Mouse (Mus musculus): Measurements from ENCODE around the gene Pnpla1.
"Not testable (repeated sequence)": the region's sequence is repeated elsewhere in the genome, so short reads cannot be mapped to it uniquely, and the experiment has no call there.

Gene Pnpla1

DNA sequence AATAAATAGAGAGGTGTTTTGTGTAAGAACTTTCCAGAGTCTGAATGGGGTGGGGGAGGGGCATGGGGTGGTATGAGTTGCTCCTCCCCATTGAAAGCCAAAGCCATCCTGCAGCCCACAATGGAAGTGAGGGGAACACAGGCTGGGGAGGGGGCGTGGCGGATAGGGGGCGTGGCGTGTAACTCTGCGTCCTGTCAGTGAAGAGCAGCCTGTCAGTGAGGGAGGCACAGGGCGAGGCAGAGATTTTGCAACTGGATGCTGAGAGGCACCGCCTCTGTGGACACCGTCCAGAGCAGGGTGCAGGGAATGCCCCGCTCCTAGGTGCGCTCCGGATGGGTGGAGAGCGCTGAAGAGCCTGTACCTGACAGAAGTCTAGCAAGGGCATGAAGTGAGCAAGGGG is at the start of gene Pnpla1:
Gene Pnpla1, plus strand, starts transcription at position 207 of the 400 bp plus-strand sequence.
- peak; percentile 56 for DNase-seq

DNA sequence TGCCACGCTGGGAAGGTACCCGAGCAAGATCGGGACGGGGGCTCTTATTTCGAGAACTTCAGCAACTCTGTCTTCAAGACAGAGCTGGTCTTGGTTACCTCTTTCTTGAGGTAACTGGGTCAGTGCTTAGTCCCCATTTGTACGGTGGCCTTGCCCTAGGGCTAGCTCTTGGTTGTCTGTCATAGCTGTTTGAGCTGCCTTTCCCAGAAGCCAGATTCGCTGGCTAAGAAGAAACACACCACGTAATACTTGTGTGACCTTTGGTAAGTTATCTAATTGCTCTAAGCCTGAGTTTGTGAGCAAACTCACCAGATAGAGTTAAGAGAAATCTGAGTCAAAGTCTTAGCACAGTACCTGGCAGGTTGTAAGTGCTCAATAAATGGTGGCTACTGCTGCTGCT is 49.5 kb upstream of the Pnpla1 start:
- DNase-seq: no peak

DNA sequence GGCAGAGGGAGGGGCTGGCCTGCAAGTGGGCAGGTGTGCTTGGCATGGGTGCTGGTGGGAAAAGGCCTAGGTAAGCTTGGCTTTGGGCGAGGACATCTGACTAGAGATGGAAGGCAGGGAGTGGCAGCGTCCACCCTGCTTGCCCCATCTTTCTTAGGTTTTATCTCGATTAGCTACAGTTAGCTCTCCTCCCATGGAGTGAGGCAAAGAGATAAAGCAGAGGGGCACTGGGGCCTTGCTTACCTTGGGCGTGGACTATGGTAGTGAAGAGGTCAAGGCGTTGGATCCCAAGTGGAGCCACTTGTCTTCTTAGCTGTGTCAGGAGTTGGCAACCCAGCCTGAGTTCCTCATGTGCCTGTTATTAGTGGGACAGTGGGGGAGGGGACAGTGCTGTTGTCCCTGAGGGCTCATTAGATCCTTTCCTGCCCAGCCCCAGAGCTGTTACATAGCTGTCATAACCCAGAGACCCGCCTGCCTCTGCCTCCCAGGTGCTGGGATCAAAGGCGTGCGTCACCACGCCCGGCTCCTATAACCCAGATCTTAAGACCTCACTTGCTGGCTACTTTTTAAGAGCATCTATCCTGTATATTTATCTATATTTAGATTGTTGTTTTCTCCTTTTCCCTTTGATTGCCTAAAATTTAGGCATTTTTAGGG is 48.9 kb upstream of the Pnpla1 start:
- DNase-seq: no peak

DNA sequence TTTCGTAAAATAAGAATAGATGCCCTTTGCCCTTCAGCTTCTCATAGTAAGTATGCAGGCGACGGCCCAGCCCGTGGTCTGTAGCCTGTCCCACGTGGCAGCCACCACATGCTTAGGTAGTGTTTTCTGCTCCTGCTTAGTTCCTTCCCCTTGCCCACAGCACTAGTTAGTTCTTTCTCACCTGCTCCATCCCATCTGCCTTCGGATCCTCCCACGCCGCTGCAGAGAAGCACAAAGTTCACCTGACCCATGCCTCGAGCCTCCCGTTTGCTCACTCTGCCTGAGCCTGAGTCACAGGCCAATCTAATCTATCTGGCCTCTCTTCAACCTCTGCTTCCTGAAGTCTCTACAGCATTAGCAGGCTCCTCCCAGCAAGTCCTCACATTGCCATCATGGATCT is 45.9 kb upstream of the Pnpla1 start:
- DNase-seq: no peak

DNA sequence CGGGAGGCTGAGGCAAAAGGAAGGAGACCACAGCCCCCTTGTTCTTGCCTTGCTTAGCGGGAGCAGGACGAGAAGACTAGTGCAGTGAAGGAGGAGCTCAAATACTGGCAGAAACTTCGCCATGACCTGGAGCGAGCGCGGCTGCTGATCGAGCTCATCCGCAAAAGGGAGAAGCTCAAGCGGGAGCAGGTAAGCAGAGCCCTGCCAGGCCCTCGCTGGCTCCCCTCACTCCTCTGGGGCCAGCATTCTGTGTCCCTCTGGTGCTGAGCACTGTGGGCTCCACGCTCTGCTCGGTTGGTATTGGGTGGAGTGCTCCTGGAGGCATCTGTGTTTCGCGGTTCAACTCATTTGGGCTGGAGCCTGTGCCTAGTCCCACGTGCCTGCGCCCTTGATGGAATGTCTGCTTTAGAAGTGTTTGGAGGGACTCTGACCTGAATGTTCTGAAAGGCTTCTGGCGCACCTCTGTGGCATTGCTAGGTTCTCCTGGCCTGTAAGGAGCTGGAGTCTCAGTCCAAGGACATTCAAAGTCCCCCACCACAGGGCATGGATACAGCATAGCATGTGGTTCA is 43.6 kb upstream of the Pnpla1 start:
- DNase-seq: no peak

DNA sequence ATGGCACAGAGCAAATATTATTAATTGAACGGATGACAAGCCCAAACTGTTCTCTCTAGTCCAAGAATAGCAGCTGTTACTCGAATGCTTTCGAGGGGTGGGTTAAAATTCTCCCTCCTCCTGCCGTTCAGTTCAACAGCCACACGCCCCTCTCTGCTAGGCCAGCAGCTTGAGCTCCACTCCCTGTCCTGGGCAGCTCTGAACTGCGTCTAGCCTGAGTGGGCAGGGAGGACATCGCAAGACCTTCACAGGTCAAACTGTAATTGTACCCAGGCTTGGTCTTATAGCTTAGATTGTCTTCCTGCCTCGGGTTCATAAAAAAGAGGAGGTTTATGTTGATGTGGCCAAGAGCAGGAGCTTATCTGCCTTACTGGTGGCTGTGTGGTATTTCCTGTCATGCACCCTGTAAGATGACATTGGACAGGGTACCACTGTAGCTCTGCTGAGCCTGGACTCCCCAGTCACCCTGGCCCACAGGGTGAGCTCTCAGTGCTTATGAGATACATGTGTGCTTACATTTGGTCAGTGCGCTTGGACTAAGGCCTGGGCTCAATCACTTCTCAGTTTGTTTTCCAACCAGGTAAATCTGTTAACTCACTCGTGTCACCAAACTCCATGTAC is 42.7 kb upstream of the Pnpla1 start:
- DNase-seq: peak; percentile 35

DNA sequence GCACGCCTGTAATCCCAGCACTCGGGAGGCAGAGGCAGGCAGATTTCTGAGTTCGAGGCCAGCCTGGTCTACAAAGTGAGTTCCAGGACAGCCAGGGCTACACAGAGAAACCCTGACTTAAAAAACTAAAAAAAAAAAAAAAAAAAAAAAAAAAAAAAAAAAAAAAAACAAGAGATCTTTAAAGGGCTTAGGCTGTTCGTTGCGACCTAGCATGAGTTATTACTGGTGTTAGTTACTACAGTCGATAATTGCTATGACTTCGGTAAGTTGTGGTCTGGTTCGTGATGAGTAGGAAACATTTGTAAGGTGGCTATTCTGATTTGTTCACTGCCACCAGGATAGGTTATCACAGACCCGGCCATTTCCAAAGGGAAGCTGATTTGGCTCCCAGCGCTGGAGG is 41.9 kb upstream of the Pnpla1 start:
- not testable (repeated sequence) for DNase-seq

DNA sequence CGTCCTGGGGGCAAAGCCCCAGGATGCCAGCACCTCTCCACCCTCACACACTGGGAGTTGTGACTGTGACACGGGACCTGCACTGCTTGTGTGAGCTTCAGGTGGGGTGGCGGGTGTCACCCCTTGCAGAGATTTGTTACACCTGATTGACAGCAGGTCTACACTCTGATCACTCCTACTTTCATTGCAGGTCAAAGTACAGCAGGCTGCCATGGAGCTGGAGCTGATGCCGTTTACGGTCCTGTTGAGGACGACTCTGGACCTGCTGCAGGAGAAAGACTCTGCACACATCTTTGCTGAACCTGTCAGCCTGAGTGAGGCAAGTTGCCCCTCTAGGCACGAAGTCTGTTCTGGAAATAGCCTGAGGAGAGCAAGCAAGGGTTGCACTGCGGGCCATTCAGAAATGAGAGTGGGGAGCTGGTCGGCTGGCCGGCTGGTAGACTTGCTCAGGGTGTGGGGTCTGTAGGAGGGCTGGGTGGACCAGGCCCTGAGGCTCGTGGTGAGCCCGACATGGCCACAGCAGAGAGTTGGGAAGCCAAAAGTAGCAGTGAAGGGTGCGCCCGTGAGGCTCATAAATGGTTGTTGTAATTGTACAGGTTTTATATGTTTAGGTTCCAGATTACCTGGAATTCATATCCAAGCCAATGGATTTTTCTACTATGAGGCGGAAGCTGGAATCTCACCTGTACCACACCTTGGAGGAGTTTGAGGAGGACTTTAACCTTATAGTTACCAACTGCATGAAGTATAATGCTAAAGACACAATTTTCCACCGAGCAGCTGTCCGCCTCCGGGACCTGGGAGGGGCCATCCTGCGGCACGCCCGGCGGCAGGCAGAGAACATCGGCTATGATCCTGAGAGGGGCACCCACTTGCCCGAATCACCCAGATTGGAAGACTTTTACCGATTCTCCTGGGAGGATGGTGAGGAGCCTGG is 41.1 kb upstream of the Pnpla1 start:
- DNase-seq: no peak

DNA sequence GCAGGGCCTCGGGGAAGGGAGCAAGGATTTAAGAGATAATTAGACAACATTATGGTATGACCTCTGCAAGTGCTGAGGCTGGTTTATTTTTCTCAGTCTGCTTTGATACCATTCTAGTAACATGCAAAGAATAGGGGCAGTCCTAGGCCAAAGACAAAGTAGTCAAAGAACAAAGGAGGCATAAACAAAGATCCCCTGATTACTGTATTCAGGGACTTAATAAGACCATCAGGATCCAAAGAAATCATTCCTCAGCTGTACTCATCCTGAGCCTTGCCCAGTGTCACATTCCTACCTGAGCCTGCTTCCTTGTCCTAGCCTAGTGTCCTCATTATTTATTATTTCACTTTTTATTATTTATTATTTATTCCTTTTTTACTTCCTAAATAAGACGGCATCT is 38.0 kb upstream of the Pnpla1 start:
- no peak for DNase-seq

DNA sequence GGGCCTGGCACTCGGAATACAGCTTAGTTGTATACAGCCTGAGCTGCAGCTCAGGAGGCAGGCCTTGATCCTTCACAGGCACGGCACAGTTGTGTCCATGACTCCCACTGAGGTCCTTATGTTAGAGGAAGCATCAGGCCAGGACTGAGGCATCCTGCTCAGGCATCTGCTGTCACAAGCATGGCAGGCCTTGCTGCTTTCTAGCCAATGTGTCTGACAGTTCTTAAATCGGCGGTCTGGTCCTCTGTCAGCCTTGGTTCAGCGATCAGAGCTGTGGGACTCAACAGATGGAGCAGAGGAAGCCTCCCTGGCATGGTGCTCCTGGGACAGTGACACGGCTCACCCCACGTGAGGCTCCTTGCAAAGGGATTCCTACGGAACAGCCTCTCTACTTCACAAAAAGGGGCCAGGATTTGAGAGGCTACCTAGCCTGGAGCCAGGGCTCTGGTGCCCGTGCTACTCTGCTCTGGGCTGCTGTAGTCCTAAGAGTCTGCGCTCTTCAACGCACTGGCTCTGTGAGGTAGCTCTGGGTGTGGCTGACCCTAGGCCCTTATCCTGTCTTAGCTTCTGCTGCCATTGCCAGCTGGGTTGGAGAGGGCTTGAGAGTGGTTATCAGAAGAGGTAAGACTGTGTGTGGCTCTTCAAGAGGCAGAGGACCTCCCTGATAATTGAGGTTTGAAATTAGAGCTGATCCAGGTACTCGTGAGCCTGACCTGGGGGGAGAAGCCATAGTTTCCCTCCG is 35.0 kb upstream of the Pnpla1 start:
- DNase-seq: no peak

DNA sequence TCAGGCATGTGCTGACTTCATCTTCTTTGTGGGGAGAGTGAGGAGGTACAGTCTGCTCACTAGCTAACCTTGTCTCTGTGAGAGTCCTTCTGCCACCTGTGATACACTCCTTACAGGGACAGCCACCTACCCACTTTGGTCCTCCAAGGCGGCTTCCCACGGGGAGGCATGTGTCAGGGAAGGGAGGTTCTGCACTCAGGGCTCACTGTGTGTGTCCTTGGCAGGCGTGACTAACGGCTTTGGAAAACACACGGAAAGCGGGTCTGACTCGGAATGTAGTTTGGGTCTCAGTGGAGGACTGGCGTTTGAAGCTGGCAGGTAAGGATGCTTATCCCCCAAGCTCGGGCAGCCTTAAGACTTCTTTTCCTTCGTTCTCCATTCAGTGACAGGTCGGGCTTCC is 34.5 kb upstream of the Pnpla1 start:
- no peak for DNase-seq

DNA sequence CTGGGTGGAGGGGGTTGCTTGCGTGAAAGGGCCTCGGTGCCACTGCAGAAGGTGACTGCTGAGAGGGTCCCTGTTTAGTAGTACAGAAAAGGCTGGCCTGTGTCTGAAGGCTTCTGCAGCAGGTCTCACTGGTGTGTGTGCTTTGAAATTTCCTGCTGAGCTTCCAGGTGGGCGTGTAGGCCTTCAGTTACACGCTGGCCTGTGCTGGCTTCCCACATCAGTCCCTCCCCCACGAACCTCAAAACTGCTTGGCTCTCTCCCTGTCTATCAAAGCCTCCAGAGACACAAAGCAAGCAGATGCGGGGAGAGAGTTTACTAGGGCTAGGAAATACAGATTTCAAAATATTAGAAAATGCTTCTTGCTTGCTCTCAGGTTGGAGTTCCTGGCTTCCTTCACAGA is 33.3 kb upstream of the Pnpla1 start:
- no peak for DNase-seq

DNA sequence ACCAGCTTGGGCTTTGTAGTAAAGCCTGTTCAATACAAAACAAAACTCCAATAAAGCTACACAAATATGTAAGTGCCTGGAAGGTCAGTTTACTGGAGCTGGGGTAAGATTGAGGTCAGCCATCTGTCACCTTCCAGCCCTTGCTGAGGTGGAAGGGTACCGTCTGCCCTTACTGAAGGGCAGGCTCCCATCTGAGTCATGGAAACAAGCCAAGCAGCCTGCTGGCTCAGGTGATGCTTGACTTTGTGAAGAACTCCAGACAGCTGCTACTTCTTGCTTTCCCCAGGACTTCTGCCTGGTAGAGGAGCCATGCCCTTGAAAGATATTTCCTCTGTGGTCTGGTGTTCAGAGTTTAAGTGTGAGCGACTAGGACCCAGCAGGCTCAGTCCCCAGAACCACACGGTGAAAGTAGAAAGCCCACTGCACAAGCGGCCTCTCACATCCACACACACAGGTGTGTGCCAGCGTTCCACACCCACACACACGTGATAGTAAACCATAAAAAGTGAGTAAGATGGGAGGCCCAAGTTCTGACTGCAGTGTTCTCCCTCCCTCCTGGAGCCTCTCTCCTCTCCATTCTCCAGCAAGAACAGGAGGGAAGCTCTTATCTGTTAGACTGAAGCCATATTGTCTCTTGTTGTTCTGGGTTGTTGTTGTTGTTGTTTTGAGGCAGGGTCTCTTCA is 32.7 kb upstream of the Pnpla1 start:
- no peak for DNase-seq

DNA sequence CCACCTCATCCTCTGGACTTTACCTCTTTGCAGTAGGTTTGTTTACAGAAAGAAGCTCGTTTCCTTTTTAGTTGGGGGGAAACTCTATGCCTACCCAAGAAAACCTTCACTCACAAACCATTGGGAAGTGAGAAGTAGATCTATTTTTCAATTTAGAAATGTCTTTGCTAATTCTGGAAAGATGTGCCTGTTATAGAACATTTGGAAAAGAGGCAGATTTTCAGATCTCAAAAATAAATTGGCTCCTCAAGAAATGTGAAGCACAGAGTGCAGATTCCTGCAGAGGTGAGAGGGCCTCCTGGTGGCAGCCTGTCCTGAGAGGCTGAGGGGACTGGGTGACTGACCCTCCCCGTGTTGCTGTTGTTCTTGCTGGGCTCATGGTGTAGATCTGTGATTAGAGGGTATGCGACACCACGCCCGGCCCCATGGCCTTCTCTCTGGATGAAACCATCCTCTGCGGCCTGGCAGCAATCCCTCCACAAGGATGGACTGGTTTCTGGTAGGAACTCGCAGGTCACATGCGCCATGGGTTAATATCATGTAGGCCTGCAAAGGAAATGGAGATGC is 30.5 kb upstream of the Pnpla1 start:
- no peak for DNase-seq

DNA sequence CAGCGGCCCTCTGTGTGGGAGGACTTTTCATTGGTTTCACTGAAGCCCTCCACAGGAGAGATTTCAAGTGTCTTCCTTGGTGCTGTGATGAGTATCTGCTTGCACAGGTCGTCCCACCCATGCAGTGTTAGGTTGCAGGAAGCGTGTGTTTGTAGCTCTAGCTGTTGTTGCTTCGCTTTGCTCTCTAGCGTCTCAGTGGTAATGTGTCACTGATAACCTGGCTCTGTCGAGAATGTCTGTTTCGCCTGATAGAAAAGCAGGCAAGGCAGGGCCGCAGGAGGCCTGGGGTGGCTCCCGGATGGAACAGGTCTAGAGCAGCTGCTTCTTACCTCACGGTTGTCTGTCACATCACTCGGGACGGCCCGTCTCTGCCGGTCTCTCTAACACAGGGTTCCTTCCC is 29.1 kb upstream of the Pnpla1 start:
- no peak for DNase-seq

DNA sequence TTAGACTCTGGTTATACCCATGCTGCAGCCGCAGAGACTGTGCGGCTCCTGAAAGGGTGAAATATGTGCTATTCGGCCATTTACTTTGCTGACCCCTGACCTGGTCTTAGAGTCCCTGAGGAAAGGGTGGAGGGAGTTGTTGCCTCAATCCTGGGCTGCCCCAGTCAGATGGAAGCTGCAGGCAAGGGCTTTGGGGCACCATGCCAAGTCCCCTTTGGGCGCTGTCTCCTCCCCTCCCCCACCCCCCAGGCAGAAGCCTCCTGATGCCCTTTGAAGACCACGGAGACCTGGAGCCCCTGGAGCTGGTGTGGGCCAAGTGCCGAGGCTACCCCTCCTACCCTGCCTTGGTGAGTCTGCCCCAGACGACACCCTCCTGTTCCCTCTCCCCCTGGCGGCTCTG is 27.1 kb upstream of the Pnpla1 start:
- DNase-seq: no peak

DNA sequence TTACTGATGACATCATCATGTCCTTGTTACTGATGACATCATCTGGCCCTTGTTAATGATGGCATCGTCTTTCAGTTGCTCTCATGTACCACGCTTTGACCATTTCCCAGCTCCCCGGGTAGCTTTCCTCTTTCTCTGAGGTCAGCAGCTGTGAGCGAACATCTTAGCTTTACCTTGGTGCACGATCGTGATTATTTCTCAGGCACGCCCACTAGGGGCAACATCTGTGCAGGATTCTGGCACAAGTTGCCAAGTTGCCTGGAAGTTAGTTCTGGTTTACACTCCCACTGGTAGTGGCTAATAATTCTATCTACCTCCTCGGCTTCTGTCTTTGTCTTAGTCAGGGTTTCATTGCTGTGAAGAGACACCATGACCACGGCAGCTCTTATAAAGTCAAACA is 26.2 kb upstream of the Pnpla1 start:
- no peak for DNase-seq

DNA sequence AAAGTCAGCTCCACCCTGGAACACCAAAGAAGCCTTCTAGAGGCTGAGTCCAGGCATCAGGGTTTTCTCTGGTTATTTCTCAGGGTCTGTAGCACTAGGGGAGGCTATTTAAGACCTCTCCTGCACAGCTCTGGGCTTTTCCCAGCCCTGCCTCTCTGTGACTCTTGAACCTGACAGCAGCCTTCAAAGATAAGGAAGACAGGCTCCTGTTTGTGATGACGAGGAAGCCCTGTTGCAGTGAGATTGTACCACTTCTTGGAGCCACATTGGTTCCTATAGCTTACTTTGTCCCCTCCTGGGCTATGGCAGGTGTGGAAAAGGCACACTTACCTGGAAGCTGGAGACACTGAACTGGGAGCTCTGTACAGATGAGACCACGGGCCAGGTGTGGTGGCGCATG is 25.3 kb upstream of the Pnpla1 start:
- DNase-seq: no peak

DNA sequence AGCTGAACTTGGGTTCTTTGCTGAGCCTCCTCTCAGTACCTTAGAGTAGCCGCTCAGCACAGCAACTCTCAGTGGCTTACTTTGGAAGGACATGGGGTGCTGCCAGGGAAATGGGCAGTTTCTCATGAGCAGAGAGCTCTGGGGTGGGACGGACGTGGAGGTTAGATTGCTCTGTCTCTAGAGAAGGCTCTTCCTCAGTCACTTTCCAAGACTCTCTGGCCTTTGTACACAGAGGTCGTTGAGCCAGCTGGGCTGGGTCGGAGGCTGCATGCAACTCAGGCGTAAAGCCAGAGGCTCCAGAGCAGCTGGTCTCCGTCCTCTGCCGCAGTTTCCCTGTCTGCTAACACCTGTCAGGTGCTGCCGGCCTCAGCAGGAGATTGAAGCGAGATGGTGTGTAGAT is 23.5 kb upstream of the Pnpla1 start:
- DNase-seq: peak; percentile 67

DNA sequence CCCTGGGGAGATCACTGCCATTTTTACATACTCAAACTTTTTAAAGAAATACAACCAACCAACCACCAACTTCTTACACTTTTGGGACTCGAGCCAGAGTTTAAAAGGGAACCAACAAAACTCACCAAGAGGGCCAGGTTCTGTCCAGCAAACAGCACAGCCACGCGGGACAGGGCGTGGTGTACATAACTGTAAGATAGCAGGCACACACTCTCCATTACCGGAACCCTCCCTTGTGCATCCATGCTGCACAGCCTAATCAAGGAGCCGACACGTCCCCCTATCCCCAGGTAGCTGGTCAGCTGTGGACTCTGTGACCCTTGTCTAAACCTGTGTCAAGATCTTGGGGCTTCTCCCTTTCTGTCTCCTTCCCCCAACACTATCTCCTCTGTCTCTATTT is 20.4 kb upstream of the Pnpla1 start:
- DNase-seq: no peak

DNA sequence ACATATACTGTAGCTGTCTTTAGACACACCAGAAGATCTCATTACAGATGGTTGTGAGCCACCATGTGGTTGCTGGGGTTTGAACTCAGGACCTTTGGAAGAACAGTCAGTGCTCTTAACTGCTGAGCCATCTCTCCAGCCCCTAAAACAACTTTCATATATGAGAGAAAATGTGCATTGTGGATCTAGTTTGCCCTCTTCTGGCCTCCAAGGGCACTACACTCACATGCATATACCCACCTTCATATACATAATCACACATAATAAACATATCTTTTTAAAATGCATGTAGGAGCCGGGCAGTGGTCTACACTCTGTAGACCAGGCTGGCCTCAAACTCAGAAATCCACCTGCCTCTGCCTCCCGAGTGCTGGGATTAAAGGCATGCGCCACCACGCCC is 16.3 kb upstream of the Pnpla1 start:
- not testable (repeated sequence) for DNase-seq

DNA sequence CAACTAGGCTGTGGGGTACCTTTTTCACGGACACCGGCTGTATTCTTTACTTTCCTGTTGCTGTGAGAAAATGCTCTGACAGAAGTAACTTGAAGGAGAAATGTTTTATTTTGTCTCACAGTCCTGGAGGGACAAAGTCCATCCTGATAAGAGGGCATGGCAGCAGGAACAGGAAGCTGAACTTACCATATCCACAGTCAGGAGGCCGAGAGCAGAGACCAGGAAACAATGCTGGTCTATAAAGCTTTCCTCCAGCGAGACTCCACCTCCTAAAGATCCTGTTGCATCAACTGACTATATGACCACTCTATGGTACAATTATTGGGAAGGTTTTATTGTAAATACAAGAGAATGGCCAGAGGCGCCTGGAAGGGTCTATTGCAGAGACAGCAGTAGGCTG is 14.5 kb upstream of the Pnpla1 start:
- DNase-seq: no peak
